Mouse (Mus musculus): ENCODE data around the gene 4930524B15Rik. TPM values are rescaled to one million over a fixed set of nuclear protein-coding genes. Genes with fewer than 3 reads are reported as not detected.
"Not testable (repeated sequence)": the region's sequence is repeated elsewhere in the genome, so short reads cannot be mapped to it uniquely, and the experiment has no call there.

The 4930524B15Rik gene
- total RNA-seq (2021) (not detected), polyA plus RNA-seq (2012; rRNA removed) (0.11 TPM in 1 of 2 replicates, not detected in the other)
- long read RNA-seq = 0 reads

DNA sequence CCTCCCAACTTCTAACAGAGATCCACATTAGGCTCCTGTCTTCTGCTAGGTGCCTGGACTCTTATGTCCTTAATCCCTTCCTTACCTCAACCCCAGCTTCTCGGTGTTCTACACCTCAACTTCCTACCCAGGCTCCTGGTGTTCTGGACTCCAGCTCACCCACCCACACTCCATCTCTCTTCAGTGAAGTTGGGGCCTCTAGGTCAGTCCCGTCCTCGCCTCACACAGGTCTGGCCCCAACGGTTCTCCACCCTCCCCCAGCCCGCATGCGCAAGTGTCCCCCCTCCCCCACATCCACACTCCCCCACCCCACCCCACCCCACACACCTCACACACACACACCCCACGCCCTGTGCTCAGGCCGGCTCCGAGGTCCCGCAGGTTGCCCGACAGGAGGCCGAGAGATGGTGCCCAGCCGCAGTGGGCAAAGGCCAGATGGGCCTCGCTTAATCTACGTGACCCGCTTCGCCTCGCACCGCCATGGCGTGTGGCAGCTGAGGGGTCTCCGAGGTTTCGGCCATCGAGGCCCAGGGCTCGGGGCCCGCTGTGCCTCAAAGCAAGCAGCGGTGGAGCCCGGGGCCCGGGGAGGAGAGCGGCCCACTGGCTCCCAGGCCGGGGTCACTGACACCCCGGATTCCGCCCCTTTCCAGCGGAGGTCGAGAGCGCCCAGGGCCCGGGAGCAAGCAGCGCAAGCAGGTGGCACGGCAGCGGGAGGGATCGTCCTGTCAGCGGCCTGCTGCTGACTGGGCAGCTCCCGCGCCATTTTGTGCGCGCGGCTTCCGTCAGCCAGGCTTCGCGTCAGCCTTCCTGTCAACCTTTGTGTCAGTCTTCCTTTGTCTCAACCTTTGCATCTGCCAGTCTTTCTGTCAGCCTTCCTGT lies at the start of gene 4930524B15Rik:
TSS of gene 4930524B15Rik (plus strand) at position 337 of the 879 bp plus-strand sequence.
- no peak for DNase-seq

DNA sequence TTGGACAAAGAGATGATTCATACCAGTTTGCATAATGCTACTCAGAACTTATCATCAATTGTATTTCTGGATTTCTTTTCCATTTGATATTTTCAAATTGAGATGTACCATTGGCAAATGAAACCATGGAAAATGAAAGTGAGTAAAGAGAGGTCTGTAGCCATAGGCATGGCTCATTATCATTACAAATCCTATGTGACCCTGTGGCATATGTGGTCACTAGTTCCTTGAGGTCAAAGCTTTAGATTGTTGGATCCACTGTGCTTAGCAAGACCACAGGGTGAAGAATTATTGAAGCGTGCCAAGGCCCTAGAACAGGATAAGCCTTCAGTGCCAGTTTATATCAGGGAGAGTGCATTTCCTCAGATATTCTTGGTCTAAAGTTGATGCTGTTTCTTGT lies 47.6 kb upstream of the 4930524B15Rik start:
- DNase-seq = no peak

DNA sequence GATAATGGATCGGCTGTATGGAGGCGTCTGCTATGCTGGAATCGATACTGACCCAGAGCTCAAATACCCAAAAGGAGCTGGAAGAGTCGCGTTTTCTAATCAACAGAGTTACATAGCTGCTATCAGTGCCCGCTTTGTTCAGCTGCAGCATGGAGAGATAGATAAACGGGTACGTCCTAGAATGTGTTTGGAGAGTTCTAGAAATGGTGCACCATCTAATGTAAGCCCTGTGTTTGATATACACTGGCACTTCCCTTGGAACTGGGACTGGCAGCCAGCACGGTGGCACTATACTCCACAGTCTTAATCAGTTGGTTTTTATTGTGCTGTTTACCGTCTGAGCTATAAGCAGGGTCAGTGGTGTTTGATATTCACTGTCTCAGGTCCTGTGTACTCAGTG lies 35.3 kb upstream of the 4930524B15Rik start:
- DNase-seq = no peak

DNA sequence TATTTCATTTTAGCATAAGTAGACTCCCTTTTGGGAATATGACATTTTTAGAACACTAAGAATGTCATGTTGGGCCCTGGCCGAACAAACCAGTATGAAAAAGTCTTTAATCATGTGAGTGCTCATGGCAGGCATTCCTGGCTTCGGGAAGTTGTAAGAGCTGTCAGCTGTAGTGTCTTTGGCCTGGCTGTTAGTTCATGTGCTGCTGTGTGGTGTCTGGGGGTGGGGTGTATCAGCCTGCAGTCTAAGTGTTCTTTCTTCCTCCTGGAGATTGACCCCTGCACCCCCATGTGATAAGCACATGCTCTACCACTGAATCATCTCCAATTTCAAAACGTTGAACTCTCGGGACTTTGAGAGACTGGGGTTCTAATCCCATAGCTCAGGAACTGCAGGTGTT lies 29.7 kb upstream of the 4930524B15Rik start:
- DNase-seq = no peak

DNA sequence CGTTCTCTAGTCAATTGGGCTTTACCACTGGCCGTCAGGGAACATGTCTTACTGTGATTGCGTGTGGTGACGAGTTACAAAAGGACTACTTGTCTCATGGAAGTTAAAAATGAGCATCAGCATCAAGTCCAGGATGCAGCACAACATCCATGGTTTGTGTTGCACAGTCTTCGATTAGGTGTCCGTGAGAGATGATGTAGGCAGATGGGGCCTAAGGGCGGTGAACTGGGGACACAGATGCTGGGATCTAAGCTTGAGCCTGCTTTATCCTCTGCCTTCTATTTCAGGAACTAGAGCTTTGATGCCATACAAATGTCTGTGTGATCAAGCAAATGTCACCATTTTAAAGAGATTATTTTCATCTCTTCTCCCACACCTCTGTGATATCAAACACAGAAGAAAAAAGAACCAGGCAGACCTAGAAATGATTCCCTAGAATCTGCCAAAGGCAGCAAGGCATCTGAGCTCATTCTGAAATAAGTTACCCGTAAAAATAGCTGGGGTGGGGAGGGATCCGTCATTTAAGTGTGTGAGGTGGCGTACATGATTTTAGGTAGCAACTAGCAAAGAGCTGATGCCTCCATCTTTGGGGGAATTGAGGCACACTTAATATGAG lies 28.4 kb upstream of the 4930524B15Rik start:
- no peak for DNase-seq

DNA sequence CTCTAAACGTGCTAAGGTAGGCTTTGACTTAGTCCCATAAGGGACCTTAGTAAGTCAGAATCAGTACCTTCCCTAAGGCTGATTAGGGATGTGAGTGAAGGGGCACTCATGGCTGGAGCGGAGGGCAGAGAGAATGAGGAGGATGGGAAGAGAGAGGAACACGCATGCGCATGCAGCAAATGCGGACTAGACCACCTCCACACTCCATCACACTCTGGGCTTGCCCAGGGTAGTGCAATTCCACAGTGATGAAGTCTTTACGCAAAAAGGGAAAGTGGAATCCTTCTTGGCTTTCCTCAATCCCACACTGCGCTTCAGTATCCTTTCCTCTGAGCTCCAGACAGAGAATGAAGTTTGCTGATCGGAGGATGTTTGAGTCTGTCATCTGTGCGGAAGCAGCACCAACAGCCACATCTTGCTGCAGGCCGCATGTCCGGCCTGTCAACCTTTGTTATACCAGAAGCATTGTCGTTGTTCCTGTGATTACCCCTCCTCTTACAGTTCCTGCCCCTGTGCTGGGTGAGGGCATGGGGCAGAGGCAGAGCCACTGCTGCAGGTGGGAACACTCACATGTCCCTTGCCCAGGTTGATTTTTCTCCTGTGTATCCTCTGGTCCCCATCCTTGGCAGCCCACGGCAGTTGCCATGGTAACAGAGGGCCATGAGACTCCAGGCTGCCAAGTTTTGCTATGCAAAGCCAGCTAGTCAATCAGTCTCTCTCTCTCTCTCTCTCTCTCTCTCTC lies 24.3 kb upstream of the 4930524B15Rik start:
- DNase-seq = no peak

DNA sequence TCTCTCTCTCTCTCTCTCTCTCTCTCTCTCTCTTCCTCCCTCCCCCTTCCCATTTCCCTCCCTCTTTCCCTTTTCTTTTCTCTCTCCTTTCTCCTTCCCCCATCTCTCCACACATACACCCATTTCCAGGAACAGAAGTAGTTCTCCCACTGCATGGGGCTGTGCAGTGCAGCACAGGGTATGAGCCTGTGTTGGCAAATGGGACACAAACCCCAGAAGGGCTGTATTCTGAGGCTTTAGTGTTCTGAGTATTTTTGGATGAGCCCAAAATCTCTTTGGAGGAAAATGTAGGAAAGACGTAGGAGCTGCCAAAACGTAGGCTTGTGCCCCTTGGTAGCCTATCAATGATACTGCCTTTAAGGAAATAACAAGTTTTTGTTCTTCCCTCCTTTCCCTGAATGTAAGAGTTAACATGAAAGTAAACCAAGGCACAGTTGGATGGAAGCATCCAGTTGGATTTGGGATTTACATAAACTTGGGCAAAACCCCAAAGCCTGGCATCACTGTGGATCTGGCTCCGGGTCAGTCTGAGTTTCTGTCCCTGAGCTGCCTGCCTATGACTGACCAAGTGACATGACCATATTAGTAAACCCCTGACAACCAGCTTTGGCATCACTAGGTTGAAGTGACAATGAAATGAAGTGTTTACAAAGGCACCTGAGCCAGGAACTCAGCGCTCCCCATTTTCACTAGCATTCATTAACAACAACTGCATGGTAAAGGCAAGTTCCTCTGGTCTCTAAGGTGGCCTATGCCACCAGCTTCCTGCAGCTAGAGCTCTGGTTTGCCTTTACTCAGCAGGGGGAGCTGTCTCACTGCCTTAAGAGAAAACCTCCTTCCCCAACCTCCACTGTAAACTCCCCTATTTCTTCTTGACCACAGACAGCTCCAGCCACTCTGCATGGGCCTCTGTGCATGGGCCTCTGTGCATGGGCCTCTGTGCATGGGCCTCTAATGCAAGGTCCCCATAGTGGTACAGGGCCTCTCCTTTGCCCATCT lies 23.5 kb upstream of the 4930524B15Rik start:
- DNase-seq = no peak

DNA sequence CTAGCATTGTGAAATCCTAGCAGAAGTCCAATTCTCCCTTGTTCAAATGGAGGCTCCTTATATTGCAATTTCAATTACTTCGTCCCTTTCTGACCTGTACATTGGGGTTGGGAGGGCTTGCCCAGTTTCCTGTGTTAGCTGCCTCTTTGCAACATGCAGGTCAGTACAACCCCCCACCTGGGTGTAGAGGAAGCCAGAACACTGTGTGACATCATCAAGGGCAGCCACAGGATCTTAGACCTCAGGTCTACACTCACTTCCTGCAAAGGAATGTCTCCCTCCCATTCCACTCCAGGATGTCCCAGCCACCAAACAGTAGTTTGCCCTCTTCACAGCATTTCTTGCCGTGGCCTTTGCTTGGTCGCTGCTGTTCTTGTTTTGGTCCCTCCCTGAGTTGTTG lies 19.9 kb upstream of the 4930524B15Rik start:
- no peak for DNase-seq

DNA sequence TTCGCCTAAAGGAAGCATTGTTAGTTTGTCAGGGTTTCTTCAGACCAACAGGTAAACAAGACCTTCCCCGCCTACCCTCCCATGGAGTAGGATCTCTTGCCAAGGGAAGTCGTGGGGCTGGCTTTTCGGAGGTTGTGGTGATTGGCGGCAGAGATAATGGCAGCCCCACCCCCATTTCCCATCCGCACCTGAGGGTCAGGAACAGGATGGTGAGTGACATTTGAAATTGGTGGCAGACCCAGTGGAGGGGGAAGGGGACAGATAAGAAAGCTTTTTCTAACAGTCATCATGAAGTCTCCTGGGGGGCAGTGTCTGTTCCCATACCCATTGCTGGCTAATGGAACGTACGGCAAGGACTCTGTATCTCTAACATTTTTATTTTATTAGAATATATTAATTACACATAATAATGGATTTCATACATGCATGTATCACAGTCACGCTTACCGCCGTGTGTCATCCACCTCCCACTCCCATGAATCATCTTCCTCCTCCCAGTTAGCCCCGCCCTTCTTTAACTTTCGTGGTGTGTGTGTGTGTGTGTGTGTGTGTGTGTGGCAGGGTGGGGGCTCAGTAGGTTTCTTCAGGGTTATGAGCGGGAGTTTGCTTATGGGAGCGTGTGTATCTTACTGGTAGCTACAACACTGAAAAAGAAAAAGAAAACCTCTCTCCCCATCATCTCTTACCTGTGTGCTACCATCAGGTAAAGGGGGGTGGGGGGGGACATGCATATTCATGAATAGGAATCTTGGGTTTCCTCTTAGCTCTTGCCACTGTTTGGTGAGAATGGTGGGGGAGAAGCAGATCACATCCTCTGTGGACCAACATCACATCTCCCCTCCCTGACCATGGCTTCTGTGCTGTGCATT lies 16.7 kb upstream of the 4930524B15Rik start:
- DNase-seq = no peak

DNA sequence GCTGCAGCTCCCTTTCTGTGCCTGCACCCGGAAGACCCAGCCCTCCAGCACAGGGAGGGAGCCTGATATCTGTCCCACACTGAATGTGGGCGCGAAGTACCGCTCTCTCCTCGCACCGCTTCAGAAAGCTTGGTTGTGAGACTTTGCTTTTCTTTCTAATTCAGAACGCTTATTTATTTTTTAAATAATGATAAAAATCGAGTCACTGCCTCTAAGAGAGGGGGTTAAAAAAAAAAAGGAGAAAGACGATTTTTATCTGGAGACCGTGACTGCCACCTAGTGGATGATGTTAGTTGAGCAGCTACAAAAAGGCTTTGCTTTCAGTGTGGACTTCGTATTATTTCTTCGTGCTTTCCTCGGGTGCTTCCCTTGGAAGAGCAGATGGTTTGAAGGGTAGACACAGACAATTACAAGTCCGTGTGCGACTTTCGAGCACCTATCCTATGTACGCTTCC lies 16.0 kb upstream of the 4930524B15Rik start:
- DNase-seq = peak; percentile 61

DNA sequence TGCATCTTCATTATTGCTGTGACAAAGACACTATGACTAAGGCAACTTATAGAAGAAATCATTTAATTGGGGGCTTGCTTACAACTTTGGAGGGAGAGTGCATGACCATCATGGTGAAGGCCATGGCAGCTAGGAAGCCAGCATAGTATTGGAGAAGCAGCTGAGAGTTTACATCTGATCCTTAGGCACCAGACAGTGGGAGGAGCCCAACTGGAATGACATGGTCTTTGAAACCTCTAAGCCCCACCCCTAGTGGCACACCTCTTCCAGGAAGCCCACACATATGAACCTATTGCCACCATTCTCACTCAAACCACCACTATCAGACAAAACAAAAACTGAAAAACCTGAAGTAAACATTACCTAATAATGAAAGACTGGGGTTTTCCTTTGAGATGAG lies 5.3 kb upstream of the 4930524B15Rik start:
- no peak for DNase-seq

DNA sequence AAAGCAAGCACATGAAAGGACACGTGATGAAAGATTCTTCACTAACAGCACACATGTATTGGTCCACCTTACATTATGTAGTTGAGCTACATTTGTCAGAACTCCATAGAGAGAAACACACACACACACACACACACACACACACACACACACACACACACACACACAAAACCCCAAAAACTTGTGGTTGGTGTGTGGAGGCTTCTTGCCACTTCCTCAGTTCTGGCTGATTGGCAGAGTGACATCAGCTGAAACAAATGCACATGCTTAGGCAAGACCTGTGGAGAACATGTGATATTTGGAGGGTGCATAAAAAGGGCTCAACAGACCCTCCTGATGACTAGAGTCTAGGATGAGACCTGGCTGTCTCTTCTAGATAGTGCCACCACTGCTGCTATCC lies 1.4 kb upstream of the 4930524B15Rik start:
- DNase-seq = no peak

DNA sequence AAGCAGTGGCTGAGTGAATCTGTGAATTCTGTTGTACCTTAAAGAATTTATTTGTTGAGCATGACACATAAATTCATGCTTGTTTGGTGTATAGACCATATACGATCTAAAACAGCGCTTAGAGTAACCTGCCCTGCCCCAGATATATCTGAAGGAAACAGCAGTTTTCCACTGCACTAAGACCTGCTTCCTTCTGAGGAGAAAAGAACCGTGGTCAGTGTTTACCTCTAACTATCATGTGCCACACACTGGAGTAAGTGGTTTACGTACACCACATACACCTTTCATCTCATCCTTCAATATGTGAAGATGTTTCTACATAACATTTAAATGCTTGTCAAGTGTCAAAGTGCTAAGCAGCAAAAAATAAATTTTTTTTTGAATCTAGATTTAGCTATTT lies 8.7 kb downstream of the 4930524B15Rik start:
- no peak for DNase-seq

DNA sequence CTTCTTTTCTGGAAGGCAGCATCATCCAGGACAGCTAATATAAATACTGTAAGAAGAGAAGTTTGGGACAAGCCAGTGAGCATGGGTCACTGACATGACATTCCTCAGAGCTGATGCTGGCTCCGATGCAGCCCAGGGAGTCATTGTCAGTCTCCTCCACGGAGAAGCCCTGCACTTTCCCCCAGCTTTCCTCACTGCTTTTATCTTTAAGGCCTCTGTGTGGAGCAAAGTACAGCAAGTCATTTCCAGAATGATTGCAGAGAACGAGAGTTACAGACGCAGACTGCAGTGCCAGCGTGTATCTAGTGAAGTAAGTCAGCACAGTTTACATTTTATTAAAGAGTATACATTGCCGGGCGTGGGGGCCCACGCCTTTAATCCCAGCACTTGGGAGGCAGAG lies 9.4 kb downstream of the 4930524B15Rik start:
- no peak for DNase-seq

DNA sequence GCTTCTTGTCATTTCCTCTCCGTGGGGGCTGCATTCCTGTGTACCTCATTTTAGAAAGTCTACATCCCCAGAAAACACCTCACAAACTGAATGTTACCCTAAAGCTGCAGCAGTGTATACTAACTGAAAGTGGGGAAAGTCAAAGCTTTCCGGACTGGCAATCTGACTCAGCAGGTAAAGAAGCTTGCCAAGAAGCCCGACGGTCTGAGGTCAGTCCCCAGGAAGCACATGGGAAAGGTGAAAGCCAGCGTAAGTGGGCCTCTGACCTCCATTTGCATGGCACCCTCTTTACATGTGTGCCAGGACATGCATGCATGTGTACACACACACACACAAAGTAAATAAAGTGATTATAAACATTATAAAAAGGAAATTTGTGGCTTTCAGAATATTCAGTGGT lies 10.3 kb downstream of the 4930524B15Rik start:
- no peak for DNase-seq

DNA sequence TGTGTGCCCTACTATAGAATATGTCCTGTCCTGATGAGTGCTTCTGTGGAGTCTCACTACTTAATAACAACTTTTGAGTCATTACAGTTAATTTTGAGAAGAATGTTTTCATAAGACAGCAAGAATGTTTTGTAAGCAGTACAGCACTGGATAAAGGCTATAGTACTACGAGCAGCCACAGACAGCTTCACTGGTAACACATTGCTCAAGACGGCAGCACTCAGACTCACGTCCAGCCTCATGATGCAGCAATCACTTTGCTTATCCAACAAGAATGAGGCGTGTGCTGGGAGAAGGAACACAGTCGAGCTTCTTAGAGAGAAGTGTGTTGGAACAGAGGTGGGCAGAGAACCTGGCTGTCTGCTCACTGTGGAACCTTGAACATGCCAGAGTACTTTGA lies 10.7 kb downstream of the 4930524B15Rik start:
- no peak for DNase-seq

DNA sequence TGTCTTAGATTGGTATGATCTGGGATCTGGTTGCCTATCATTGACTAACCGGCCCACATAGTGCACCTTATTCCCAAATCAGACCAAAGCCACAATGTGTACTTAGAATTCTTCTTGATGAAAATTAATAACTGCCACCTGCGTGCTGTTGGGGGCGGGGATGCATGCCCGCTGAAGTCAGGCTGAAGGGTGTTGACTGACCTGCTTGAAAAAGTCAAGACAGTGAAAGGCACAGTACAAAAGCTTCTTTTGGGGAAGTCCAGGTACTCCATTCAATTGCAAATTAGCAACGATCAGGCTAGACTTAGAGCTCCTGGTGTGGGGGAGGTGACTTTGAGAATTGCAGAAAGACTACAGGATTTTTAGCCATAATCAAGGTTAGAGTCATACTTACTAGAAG lies 14.7 kb downstream of the 4930524B15Rik start:
- DNase-seq = not testable (repeated sequence)

DNA sequence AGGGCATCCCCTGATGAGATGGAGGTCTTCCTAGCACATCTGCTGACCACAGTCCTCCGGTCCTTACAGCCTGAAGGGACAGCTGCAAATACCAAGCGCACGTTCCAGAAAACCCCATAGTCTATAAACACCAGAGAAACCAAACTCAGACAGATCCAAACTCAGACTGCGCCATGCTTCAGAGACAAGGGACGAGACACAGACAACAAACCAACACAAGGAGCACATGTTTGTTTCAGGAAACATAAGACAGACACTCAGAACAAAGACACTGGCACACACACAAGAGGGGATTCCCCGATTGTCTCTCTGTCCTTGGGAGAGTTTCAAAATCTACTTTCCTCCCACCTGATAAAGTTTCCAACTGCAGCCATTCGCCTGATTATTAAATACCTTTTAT lies 16.4 kb downstream of the 4930524B15Rik start:
- DNase-seq = no peak

DNA sequence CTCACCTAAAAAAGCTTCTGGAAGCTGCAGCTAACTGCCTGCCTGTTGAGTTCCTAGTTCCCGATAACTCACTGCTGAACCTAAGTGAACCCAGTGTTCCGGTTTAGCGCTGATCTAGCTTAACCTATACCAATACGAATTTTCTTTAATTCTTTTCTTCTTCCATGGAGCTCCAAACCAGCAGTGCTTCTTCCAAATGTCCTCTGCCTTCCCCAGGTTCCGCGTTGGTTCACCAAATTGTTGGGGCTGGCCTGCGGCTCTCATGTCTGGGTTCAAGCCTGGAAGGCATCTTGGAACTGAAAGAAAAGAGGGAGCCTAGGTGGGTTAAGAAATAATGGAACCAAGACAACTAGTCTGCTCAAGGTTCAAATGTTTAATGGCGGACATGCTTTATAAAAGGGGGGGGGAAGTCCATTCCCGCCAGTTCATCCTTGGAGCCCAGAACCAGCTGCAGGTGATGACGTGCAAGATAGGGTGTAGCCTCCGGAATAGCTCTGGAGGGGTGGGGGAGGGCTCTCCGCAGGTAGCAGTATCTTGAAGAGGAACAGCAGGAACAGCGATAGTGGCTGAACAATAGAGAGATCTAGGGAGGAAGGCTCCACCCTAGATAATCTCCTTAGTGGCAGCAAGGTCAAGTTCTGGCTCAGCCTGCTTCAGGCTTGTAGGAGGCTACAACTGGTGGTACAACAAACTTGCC lies 17.0 kb downstream of the 4930524B15Rik start:
- DNase-seq = not testable (repeated sequence)

DNA sequence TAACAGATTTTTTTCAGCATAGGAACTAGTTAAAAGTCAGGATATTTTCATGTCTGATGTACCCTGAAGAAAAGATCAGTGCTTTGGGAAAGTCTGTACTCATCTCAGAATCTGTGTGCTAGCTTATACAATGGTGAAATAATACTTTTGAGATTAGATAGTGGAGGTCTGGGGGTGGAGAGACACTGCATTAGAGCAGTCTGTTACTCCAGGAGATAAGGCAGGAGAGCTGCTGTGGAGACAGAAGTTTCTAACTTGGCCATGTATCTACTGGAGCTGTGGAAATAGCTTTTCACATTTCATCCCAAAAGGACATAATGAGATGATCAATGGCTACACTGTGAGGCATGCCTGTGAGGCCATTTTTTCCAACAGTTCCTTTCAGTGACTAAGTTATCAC lies 17.9 kb downstream of the 4930524B15Rik start:
- DNase-seq = no peak
